Mouse (Mus musculus) MEL (cell line): ENCODE measurements around the gene Kcnd1. TPM values are rescaled to one million over a fixed set of nuclear protein-coding genes. Genes with fewer than 3 reads are reported as not detected.

Experiments used
- DNase-seq: peaks from one replicate; pipeline ENCODE4 v3.0.0; 2011; ENCODE audit warnings: low read depth, low spot score
- H3K27ac ChIP-seq: 2 replicates; pipeline ENCODE4 v1.5.1; 2012; ENCODE audit warnings: low read depth, mild to moderate bottlenecking, control low read depth, low read length, moderate library complexity; ENCODE audit not compliant: control insufficient read depth
- H3K27me3 ChIP-seq, 2 experiments: fragments of 150-350 bp in 1 of 2; sonication (generic) in 1 of 2; 2 replicates each; pipeline ENCODE4 v1.6.1; 2012; ENCODE audit warnings: low read length in 2 of 2, mild to moderate bottlenecking in 2 of 2, improper control_type of control experiment in 1 of 2, moderate library complexity in 1 of 2; ENCODE audit not compliant: insufficient read depth in 2 of 2, control insufficient read depth in 1 of 2
- H3K36me3 ChIP-seq, 2 experiments: 2 replicates each; pipeline ENCODE4 v1.6.1; 2012 to 2014; ENCODE audit warnings: low read length in 2 of 2, improper control_type of control experiment in 1 of 2, inconsistent platforms in 1 of 2, mild to moderate bottlenecking in 1 of 2; ENCODE audit not compliant: insufficient read depth in 2 of 2, control insufficient read depth in 1 of 2
- H3K4me1 ChIP-seq, 2 experiments: fragments of 150-350 bp in 1 of 2; sonication (generic) in 1 of 2; 2 replicates each; pipeline ENCODE4 v1.6.1; 2012; ENCODE audit warnings: low read length in 2 of 2, improper control_type of control experiment in 1 of 2, mild to moderate bottlenecking in 1 of 2; ENCODE audit not compliant: insufficient read depth in 2 of 2, control insufficient read depth in 1 of 2
- H3K4me3 ChIP-seq, 2 experiments: fragments of 150-350 bp in 1 of 2; sonication (generic) in 1 of 2; 2 replicates each; pipeline ENCODE4 v1.5.1; 2012; ENCODE audit warnings: low read depth in 2 of 2, low read length in 2 of 2, mild to moderate bottlenecking in 2 of 2, moderate library complexity in 2 of 2, control low read depth in 1 of 2, improper control_type of control experiment in 1 of 2; ENCODE audit not compliant: control insufficient read depth in 1 of 2, insufficient read depth in 1 of 2
- H3K79me2 ChIP-seq: 2 replicates; pipeline ENCODE4 v1.6.1; 2012; ENCODE audit warnings: mild to moderate bottlenecking, low read length, moderate library complexity; ENCODE audit not compliant: control insufficient read depth, poor library complexity, insufficient read depth
- H3K9ac ChIP-seq: 2 replicates; pipeline ENCODE4 v1.6.1; 2012; ENCODE audit warnings: low read depth, mild to moderate bottlenecking, control low read depth, low read length, moderate library complexity; ENCODE audit not compliant: control insufficient read depth, poor library complexity, severe bottlenecking
- H3K9me3 ChIP-seq: fragments of 150-350 bp; sonication (generic); replicated peaks from 2 replicates; pipeline ENCODE4 v1.6.1; 2012; ENCODE audit warnings: mild to moderate bottlenecking, low read length, improper control_type of control experiment, moderate library complexity; ENCODE audit not compliant: insufficient read depth
- BHLHE40 ChIP-seq: IDR thresholded peaks from 2 replicates; pipeline ENCODE4 v1.6.1; 2012; ENCODE audit warnings: low read depth, mild to moderate bottlenecking, inconsistent platforms, low read length, improper control_type of control experiment, borderline replicate concordance
- CHD2 ChIP-seq: IDR thresholded peaks from 2 replicates; pipeline ENCODE4 v1.6.1; 2011; ENCODE audit warnings: low read length, improper control_type of control experiment
- E2F4 ChIP-seq: IDR thresholded peaks from 2 replicates; pipeline ENCODE4 v1.6.1; 2011; ENCODE audit warnings: low read depth, low read length, improper control_type of control experiment, borderline replicate concordance
- ELF1 ChIP-seq: IDR thresholded peaks from 2 replicates; pipeline ENCODE4 v1.6.1; 2014; ENCODE audit warnings: low read depth, mild to moderate bottlenecking, inconsistent platforms, low read length, improper control_type of control experiment, moderate library complexity
- EP300 ChIP-seq, 2 experiments: IDR thresholded peaks; 2 replicates each; pipeline ENCODE4 v1.6.1; 2011; ENCODE audit warnings: improper control_type of control experiment in 2 of 2, low read length in 2 of 2, low read depth in 1 of 2, mild to moderate bottlenecking in 1 of 2
- ETS1 ChIP-seq: IDR thresholded peaks from 2 replicates; pipeline ENCODE4 v1.6.1; 2012; ENCODE audit warnings: low read depth, mild to moderate bottlenecking, inconsistent platforms, low read length, improper control_type of control experiment, moderate library complexity
- HCFC1 ChIP-seq: IDR thresholded peaks from 2 replicates; pipeline ENCODE4 v1.6.1; 2012; ENCODE audit warnings: low read depth, mild to moderate bottlenecking, inconsistent platforms, low read length, improper control_type of control experiment, moderate library complexity
- MAFK ChIP-seq: IDR thresholded peaks from 2 replicates; pipeline ENCODE4 v1.6.1; 2011; ENCODE audit warnings: low read depth, mild to moderate bottlenecking, low read length, improper control_type of control experiment, borderline replicate concordance
- MAZ ChIP-seq: IDR thresholded peaks from 2 replicates; pipeline ENCODE4 v1.6.1; 2012; ENCODE audit warnings: low read depth, mild to moderate bottlenecking, inconsistent platforms, low read length, improper control_type of control experiment
- MEF2A ChIP-seq: IDR thresholded peaks from 2 replicates; pipeline ENCODE4 v1.6.1; 2014; ENCODE audit warnings: low read depth, mild to moderate bottlenecking, inconsistent platforms, low read length, improper control_type of control experiment; ENCODE audit not compliant: poor library complexity, insufficient replicate concordance, severe bottlenecking; ENCODE audit errors: extremely low read depth
- MXI1 ChIP-seq: IDR thresholded peaks from 2 replicates; pipeline ENCODE4 v1.6.1; 2011; ENCODE audit warnings: mild to moderate bottlenecking, low read depth, low read length, improper control_type of control experiment
- MYB ChIP-seq: IDR thresholded peaks from 2 replicates; pipeline ENCODE4 v1.6.1; 2011; ENCODE audit warnings: mild to moderate bottlenecking, low read depth, low read length, improper control_type of control experiment
- NELFE ChIP-seq: IDR thresholded peaks from 2 replicates; pipeline ENCODE4 v1.6.1; 2011; ENCODE audit warnings: low read depth, low read length, improper control_type of control experiment
- NRF1 ChIP-seq: IDR thresholded peaks from 2 replicates; pipeline ENCODE4 v1.6.1; 2014; ENCODE audit warnings: low read depth, mild to moderate bottlenecking, inconsistent platforms, low read length, improper control_type of control experiment, moderate library complexity; ENCODE audit not compliant: poor library complexity, insufficient read depth, severe bottlenecking
- POLR2A ChIP-seq, 2 experiments: IDR thresholded peaks; 2 replicates each; pipeline ENCODE4 v1.6.1; 2011 to 2012; ENCODE audit warnings: low read length in 2 of 2, mild to moderate bottlenecking in 2 of 2, control low read depth in 1 of 2, improper control_type of control experiment in 1 of 2, low read depth in 1 of 2, moderate library complexity in 1 of 2; ENCODE audit not compliant: control insufficient read depth in 1 of 2, insufficient read depth in 1 of 2, poor library complexity in 1 of 2
- POLR2AphosphoS2 ChIP-seq: IDR thresholded peaks from 2 replicates; pipeline ENCODE4 v1.6.1; 2011; ENCODE audit warnings: low read length, improper control_type of control experiment
- POLR2AphosphoS5 ChIP-seq: IDR thresholded peaks from 2 replicates; pipeline ENCODE4 v1.6.1; 2012; ENCODE audit warnings: low read depth, borderline replicate concordance, mild to moderate bottlenecking, inconsistent platforms, low read length, moderate library complexity, mixed read lengths
- RAD21 ChIP-seq: IDR thresholded peaks from 2 replicates; pipeline ENCODE4 v1.6.1; 2011; ENCODE audit warnings: mild to moderate bottlenecking, low read depth, low read length, improper control_type of control experiment
- RCOR1 ChIP-seq: IDR thresholded peaks from 2 replicates; pipeline ENCODE4 v1.6.1; 2012; ENCODE audit warnings: low read depth, mild to moderate bottlenecking, inconsistent platforms, low read length, improper control_type of control experiment
- SIN3A ChIP-seq: IDR thresholded peaks from 2 replicates; pipeline ENCODE4 v1.6.1; 2012; ENCODE audit warnings: low read length, improper control_type of control experiment, inconsistent platforms
- UBTF ChIP-seq: IDR thresholded peaks from 2 replicates; pipeline ENCODE4 v1.6.1; 2012; ENCODE audit warnings: low read depth, mild to moderate bottlenecking, inconsistent platforms, low read length, improper control_type of control experiment, moderate library complexity, borderline replicate concordance; ENCODE audit not compliant: insufficient read depth
- USF1 ChIP-seq: IDR thresholded peaks from 2 replicates; pipeline ENCODE4 v1.6.1; 2014; ENCODE audit warnings: low read depth, mild to moderate bottlenecking, inconsistent platforms, low read length, improper control_type of control experiment, moderate library complexity
- USF2 ChIP-seq, 2 experiments: IDR thresholded peaks; 2 replicates each; pipeline ENCODE4 v1.6.1; 2011 to 2012; ENCODE audit warnings: improper control_type of control experiment in 2 of 2, low read length in 2 of 2, borderline replicate concordance in 1 of 2, inconsistent platforms in 1 of 2, low read depth in 1 of 2, mild to moderate bottlenecking in 1 of 2; ENCODE audit not compliant: insufficient read depth in 1 of 2
- ZMIZ1 ChIP-seq: IDR thresholded peaks from 2 replicates; pipeline ENCODE4 v1.6.1; 2012; ENCODE audit warnings: low read depth, mild to moderate bottlenecking, inconsistent platforms, low read length, improper control_type of control experiment, moderate library complexity
- ZNF384 ChIP-seq: IDR thresholded peaks from 2 replicates; pipeline ENCODE4 v1.6.1; 2012; ENCODE audit warnings: low read depth, mild to moderate bottlenecking, inconsistent platforms, low read length, improper control_type of control experiment
- polyA plus RNA-seq, 2 experiments: library from polyadenylated mRNA; stranded (reverse) in 1 of 2; unstranded in 1 of 2; fragments of >175 nt in 1 of 2; fragments of >200 nt in 1 of 2; gene quantifications; 2 replicates each; pipeline versions ENCODE4 v1.2.1 to v1.2.4; 2012; ENCODE audit warnings: low replicate concordance in 2 of 2, low read depth in 1 of 2; ENCODE audit not compliant: insufficient read length in 2 of 2, insufficient read depth in 1 of 2, missing spikeins in 1 of 2
- total RNA-seq: library from RNA; depleted of rRNA; stranded (reverse); fragments of 300-350 nt; gene quantifications from 2 replicates; pipeline ENCODE4 v1.2.3, GENCODE M21; 2012

Gene Kcnd1
- total and polyA plus RNA-seq, 3 experiments, result 0.31 to 1.4 TPM; not detected in 1

DNA sequence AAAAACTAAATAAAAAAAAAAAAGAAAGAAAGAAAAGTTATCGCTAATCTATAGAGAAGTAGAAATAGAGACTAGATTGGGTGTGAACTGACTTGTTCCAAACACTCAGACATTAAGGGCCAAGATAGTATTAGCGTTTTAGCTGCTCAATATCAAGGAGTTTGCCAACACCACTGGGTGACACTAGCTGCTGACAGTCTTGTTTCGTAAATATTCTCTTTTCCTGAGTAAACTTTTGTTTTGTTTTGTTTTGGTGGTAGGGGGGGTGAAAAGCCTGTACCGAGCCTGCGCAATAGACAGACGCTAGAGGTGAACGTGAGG lies 18.7 kb downstream of the Kcnd1 start:
- peaks cover 12 to 39% of the 10 kb centered on the region in 2 experiments for H3K4me1 ChIP-seq
- H3K27ac ChIP-seq, result peak overlapping the region; percentile 91
- H3K79me2 ChIP-seq, result peaks cover 38% of the 10 kb centered on the region
- H3K27me3 ChIP-seq, result no peaks in the 10 kb centered on the region
- H3K9me3 ChIP-seq, result no peaks in the 10 kb centered on the region
- TF ChIP-seq HCFC1 (no peak), ZMIZ1 (0 out of 2 replicates have a peak, but pooled peaks have one; percentile 48), EP300 (IDR thresholded peaks at IDR 0.05; ENCODE audit: low read depth in 1 of 2, low read length in 2 of 2) (peak in 1 of 2 experiments; percentile 15; a peak in 1 of 4 replicates), ZNF384 (peak; percentile 72), RCOR1 (peak; percentile 25; the same call in 1 of the 2 replicates), NELFE (0 out of 2 replicates have a peak, but pooled peaks have one; percentile 3), SIN3A (0 out of 2 replicates have a peak, but pooled peaks have one; percentile 82), MAFK (no peak), POLR2A (IDR thresholded peaks at IDR 0.05; ENCODE audit: control insufficient read depth in 1 of 2, insufficient read depth in 1 of 2, low read depth in 1 of 2, low read length in 2 of 2, poor library complexity in 1 of 2) (no peak), MXI1 (peak; percentile 57), NRF1 (peak; percentile 77), BHLHE40 (peak; percentile 64; the same call in 1 of the 2 replicates), MAZ (peak; percentile 73; the same call in 1 of the 2 replicates)
- peak overlapping the region; percentile 52 to 77 for H3K4me3 ChIP-seq
- peaks cover 2 to 44% of the 10 kb centered on the region in 2 experiments; a peak in 2 of 4 replicates for H3K36me3 ChIP-seq
- H3K9ac ChIP-seq, result peak overlapping the region; percentile 71
- DNase-seq, result no peak

DNA sequence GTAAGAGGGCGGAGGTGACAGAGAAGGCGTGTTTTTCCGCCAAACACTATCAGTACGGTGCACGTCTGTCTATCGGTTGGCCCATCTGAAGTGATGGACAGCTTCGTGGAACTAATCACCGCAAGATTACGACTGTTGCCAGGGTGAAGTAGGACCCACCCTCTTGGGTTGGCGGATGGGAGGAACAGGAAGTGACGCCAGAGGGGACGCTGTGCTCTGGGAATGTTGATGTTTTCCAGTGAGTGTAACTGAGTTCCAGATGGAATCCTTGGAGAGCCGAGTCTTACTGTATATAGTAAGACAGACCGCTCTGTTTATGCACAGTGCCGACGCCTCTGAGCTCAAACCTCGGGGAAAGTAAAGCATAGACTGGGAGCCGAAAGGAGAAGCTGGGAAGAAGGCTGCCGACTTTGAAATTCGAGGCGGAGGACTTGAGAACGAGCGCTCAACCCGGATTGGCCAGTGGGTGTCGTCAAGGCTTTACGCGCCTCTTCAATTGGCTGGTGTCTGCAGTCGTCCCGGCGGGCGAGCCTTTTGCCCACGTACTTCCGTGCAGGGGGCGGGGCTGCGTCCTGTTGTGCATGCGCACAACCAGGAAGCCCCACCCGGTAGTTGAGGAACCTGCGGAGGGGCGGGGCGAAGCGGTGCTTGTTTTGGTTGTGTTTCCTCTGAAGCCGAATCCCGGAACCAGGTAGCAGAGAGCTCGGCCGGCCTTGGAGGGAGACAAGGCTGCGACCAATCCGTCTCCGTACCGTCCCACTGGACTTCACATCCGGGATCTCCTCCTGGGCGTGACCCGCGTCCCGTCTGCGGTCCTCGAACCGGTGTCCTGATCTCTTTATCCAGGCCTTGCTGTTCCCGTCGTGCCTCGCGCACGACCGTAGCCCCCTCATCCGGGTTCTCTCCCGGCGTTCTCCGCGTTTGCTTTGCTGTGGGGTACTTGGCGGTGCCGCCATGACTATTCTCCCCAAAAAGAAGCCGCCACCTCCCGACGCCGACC lies 19.4 kb downstream of the Kcnd1 start, which contains the start of gene Otud5:
Gene Otud5 (plus strand): TSS at position 202 of the 1,000 bp plus-strand sequence.
- Histone ChIP-seq H3K9ac (peak within 1 kb of the TSS; percentile 91), H3K4me1 (peaks cover 12 to 33% of the 10 kb centered on the region in 2 experiments), H3K79me2 (peaks cover 45% of the 10 kb centered on the region), H3K27ac (peak within 1 kb of the TSS; percentile 94), H3K9me3 (no peaks in the 10 kb centered on the region), H3K4me3 (peak within 1 kb of the TSS; percentile 70 to 90), H3K36me3 (peaks cover 2 to 41% of the 10 kb centered on the region in 2 experiments; a peak in 2 of 4 replicates), H3K27me3 (no peaks in the 10 kb centered on the region)
- DNase-seq, result peak; percentile 100
- TF ChIP-seq MEF2A (no peak), BHLHE40 (no peak), NELFE (peak; percentile 62), E2F4 (no peak), ETS1 (peak; percentile 66; the same call in 1 of the 2 replicates), MYB (no peak), USF1 (no peak), HCFC1 (peak; percentile 85), ELF1 (peak; percentile 96), POLR2AphosphoS2 (0 out of 2 replicates have a peak, but pooled peaks have one; percentile 13), NRF1 (peak; percentile 84), POLR2AphosphoS5 (peak; percentile 67), CHD2 (peak; percentile 41; the same call in 1 of the 2 replicates), RAD21 (no peak), RCOR1 (no peak), UBTF (no peak), MAFK (no peak), ZMIZ1 (no peak; the same call in 1 of the 2 replicates), USF2 (IDR thresholded peaks at IDR 0.05; ENCODE audit: borderline replicate concordance in 1 of 2, insufficient read depth in 1 of 2, low read depth in 1 of 2, low read length in 2 of 2) (no peak)
